Mouse (Mus musculus): Measurements from ENCODE around the gene Tbc1d8. TPM values are rescaled to one million over a fixed set of nuclear protein-coding genes. Genes with fewer than 3 reads are reported as not detected.

Gene Tbc1d8
- 2.7 and 3.3 TPM in 2 replicates for polyA plus RNA-seq (2012; rRNA removed)

DNA sequence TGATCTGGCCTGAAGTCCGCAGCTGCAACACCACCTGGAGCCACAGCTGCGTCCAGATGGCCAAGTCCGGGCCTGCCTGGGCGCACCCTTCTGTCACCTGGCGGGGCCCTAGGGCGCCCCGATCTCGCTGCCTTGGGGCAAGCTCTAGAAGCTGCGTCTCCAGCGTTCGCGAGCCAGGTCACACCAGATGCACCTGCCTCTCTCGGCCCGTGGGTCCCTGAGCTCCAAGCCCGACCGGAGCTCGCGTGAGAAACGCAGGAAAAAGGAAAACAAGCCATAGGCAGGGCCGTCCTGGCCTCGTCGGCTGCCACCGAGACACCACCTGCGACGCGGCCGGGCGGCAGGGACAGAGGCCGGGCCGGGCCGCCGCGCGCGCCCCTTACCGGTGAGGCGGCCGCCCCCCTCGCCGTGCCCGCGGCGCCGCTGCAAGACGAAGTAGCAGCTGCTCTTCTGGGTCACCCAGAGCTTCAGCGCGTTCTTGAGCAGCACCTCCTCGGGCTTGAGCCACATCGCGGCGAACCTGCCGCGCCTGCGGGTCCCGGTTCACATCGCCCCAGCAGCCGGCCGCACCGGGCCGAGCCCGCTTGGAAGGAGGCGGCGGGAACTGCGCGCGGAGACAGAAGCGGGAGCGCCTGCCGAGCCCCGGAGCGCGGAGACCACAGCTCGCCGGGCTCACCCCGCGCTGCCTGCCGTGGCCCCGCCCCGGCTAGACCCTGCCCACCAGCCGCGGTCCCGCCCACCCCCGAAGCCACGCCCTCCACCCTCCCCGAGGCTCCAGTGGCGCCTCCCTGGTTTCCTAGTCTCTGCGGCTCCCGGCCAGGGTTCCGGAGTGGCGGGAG, at the start of gene Tbc1d8:
Tbc1d8 (minus strand) TSS at position 699 of the 839 bp plus-strand sequence.

DNA sequence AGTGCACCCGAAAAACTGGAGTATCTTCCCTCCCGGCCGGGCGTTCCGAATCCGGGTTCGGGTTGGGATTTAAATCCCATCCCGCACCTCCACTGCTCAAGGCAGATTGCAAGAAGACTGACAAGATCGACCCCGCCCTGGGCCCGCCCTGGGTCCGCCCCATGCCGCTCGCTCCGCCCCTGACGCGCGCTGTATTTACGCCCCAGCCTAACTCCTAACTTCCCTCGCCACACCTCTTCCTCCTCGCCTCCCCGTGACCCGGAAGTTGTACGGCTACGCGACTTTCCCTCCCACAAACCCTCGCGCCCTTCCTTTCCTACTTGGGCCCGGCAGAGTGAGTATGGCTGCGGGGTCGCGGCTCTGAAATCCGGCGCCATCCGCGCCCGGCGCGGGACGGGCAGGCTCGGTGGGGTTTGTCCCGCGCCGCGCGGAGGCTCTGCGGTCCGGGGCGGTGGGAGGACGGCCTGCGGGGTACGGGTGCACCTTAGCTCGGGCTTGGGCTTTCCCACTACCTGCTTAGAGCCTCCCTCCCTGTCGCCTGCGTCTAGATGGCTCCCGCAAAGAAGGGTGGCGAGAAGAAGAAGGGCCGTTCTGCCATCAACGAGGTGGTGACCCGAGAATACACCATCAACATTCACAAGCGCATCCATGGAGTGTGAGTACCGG, 110.8 kb downstream of the Tbc1d8 start, which contains the start of gene Rpl31:
Rpl31 (plus strand) TSS at position 242 of the 666 bp plus-strand sequence.

Other genes starting within 250 kb of the Tbc1d8 start
- gene Rpl31, start 110.9 kb downstream of the Tbc1d8 start, polyA plus RNA-seq (2012; rRNA removed), result 990 and 1,144 TPM in 2 replicates
- gene Cnot11, start 56.2 kb upstream of the Tbc1d8 start, polyA plus RNA-seq (2012; rRNA removed), result 6.9 and 8.1 TPM in 2 replicates
- 15.5 and 18.6 TPM in 2 replicates for gene Rnf149, start 98.7 kb upstream of the Tbc1d8 start, polyA plus RNA-seq (2012; rRNA removed)
- gene Creg2, start 172.7 kb upstream of the Tbc1d8 start, polyA plus RNA-seq (2012; rRNA removed), result not detected in 2 replicates
- gene Rfx8, start 242.2 kb upstream of the Tbc1d8 start, polyA plus RNA-seq (2012; rRNA removed), result 0.03 TPM in 2 replicates